Mouse (Mus musculus) midbrain, embryonic 14.5 days (tissue): ENCODE measurements around the gene Shh. TPM values are rescaled to one million over a fixed set of nuclear protein-coding genes. Genes with fewer than 3 reads are reported as not detected.
A peak's percentile ranks its signal among the peaks of the same experiment; 100 is the strongest.

Source experiments
- ATAC-seq: fragments of 200-750 bp; cut with Nextera tagmentation; 2 replicates; pipeline ENCODE4 v1.8.0; 2017; ENCODE audit warnings: moderate number of reproducible peaks, moderate library complexity; ENCODE audit not compliant: low FRiP score, low TSS enrichment
- DNase-seq: peaks from one replicate; pipeline ENCODE4 v3.0.0-alpha.2; 2015
- H3K27ac ChIP-seq: fragments of 300-500 bp; sonication (generic); replicated peaks from 2 replicates; pipeline ENCODE4 v1.5.1; 2014; ENCODE audit warnings: mild to moderate bottlenecking, low read depth, low read length, moderate library complexity
- H3K27me3 ChIP-seq: fragments of 300-500 bp; sonication (generic); 2 replicates; pipeline ENCODE4 v1.6.1; 2014; ENCODE audit warnings: low read length, control low read depth, mixed read lengths; ENCODE audit not compliant: control insufficient read depth, insufficient read depth
- H3K36me3 ChIP-seq: fragments of 300-500 bp; sonication (generic); 2 replicates; pipeline ENCODE4 v1.6.1; 2014; ENCODE audit warnings: low read length, control low read depth; ENCODE audit not compliant: control insufficient read depth, insufficient read depth
- H3K4me1 ChIP-seq: fragments of 300-500 bp; sonication (generic); 2 replicates; pipeline ENCODE4 v1.6.1; 2014; ENCODE audit warnings: mild to moderate bottlenecking, antibody characterized with exemption, low read length, control low read depth; ENCODE audit not compliant: control insufficient read depth, insufficient read depth
- H3K4me2 ChIP-seq: fragments of 300-500 bp; sonication (generic); 2 replicates; pipeline ENCODE4 v1.6.1; 2014; ENCODE audit warnings: mild to moderate bottlenecking, low read length, moderate library complexity
- H3K4me3 ChIP-seq: fragments of 300-500 bp; sonication (generic); replicated peaks from 2 replicates; pipeline ENCODE4 v1.5.1; 2014; ENCODE audit warnings: low read depth, low read length
- H3K9ac ChIP-seq: fragments of 300-500 bp; sonication (generic); replicated peaks from 2 replicates; pipeline ENCODE4 v1.6.1; 2014; ENCODE audit warnings: mild to moderate bottlenecking, low read length, moderate library complexity
- H3K9me3 ChIP-seq: fragments of 300-500 bp; sonication (generic); 2 replicates; pipeline ENCODE4 v1.6.1; 2016; ENCODE audit warnings: low read length, control low read depth, mixed read lengths; ENCODE audit not compliant: control insufficient read depth
- WGBS: fragments of 180-500 bp; shearing (Covaris S2); extraction: QIAGEN DNeasy Blood & Tissue Kit; methylation state at CpG from one replicate; pipeline ENCODE4 v1.1.7; 2014; 5-methylcytosine and 5-hydroxymethylcytosine counted together
- polyA plus RNA-seq: library from polyadenylated mRNA; unstranded; fragments of >200 nt; fragmentation: Nextera tagmentation; extraction: Ambion mirVana; gene quantifications from 2 replicates; pipeline ENCODE4 v1.2.1, GENCODE M21; 2014

Gene Shh
- polyA plus RNA-seq, 1 experiment from 2014 or later, result 0.58 TPM

DNA sequence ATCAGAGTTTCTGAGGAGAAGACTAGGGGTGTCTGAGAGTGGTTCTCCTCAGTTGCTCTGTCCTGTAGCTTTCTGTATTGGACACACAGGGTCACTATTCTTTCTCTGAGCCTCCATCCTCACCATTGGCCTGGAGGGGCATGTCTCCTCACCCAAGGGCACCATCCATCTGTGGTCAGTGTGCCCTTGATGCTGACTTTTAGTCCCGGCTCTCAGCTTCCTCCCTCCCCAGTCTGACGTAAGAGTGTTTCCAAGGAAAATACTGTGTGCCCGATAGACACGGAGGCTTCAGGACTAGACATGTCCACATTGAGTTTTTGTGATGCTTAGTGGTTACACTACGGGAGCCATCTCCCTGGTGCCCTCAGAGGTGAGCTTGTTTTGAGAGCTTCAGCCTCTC, 6.5 kb upstream of the Shh start:
- no peak overlapping the region for H3K9ac ChIP-seq
- no peak overlapping the region for H3K4me2 ChIP-seq
- no peaks in the 10 kb centered on the region for H3K36me3 ChIP-seq
- no peaks in the 10 kb centered on the region for H3K9me3 ChIP-seq
- DNase-seq (no peak), ATAC-seq (no peak)
- WGBS, result 88% methylated on average over 5 of the region's 5 CpGs
- H3K4me1 ChIP-seq, result no peaks in the 10 kb centered on the region
- H3K27ac ChIP-seq, result no peak overlapping the region
- no peak overlapping the region for H3K4me3 ChIP-seq
- peaks cover 6% of the 10 kb centered on the region; the same call in 1 of the 2 replicates for H3K27me3 ChIP-seq

DNA sequence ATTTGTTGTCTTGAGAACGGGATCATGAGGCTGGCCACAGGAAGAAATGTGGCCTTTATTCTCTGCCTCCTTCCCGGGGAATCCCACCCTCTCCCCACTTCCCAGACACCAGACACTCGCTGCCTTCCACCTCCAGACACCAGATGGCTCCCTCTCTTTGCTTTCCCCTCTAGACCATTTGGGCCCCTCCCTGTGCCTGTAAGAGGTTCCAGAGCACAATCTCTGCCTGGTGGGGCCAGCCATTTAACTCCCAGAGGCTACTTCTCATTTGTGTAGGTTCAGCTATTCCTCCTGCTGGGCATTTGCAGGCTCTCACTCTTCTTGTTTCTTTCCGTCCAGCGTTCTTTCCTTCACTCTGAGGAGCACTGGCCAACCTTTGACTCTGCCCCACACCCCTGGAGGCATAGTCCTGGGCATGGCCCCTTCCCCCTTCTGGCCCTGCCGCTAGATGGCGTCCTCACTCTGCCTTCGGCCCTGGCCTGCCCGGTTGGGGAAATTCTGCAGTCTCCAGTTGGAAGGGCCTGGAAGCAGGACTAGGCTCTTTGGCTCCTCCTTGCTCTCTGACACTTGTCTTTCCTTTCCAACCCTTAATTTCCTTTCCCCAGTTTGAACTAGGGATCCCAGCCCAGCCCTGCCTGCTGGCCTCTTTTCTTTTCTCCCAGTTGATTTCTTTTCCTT, 2.6 kb upstream of the Shh start:
- no peaks in the 10 kb centered on the region for H3K9me3 ChIP-seq
- ATAC-seq, result no peak
- no peak overlapping the region for H3K4me3 ChIP-seq
- 6% methylated on average over 9 of the region's 9 CpGs for WGBS
- H3K27ac ChIP-seq, result no peak overlapping the region
- H3K9ac ChIP-seq, result no peak overlapping the region
- peak; percentile 63 for DNase-seq
- H3K4me1 ChIP-seq, result no peaks in the 10 kb centered on the region
- no peaks in the 10 kb centered on the region for H3K36me3 ChIP-seq
- H3K27me3 ChIP-seq, result peaks cover 43% of the 10 kb centered on the region
- no peak overlapping the region for H3K4me2 ChIP-seq

DNA sequence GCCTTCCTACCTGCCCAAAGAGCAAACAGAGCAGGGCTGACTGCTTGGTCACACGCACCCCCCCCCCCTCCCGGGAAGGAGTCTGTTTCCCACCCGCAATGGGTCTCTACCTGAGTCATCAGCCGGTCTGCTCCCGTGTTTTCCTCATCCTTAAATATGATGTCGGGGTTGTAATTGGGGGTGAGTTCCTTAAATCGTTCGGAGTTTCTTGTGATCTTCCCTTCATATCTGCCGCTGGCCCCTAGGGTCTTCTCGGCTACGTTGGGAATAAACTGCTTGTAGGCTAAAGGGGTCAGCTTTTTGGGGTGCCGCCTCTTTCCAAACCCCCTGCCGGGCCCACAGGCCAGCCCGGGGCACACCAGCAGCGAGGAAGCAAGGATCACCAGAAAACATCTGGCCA, 705 bp downstream of the Shh start:
- H3K4me2 ChIP-seq, result peak overlapping the region; percentile 84
- no peaks in the 10 kb centered on the region for H3K9me3 ChIP-seq
- peak overlapping the region; percentile 77 for H3K27ac ChIP-seq
- peak overlapping the region; percentile 52 for H3K4me3 ChIP-seq
- H3K9ac ChIP-seq, result peak overlapping the region; percentile 52
- no peaks in the 10 kb centered on the region for H3K36me3 ChIP-seq
- ATAC-seq (no peak), DNase-seq (no peak)
- 1% methylated on average over 15 of the region's 15 CpGs for WGBS
- H3K4me1 ChIP-seq, result peaks cover 13% of the 10 kb centered on the region; the same call in 1 of the 2 replicates
- peaks cover 76% of the 10 kb centered on the region for H3K27me3 ChIP-seq

DNA sequence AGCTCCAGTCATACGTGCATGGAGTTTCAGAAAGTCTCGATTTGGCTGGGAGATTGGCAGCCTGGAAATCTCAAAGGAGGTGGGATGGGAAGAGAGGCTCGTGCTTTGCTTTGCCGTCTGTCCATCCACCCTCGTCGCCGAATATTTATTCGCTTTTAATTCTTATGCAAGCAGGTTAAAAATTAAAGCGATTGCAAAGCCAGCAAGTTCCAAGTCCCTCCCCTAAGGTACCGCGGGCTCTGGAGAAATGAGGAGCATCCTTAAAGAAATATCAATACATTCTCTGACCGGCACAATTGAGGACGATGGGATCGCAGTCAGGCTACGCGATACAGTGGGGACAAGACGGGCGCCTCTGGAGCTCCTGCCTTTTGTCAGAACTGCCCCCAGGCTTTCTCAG, 1.5 kb downstream of the Shh start:
- WGBS, result under 1% methylated on average over 18 of the region's 18 CpGs
- Histone ChIP-seq H3K4me1 (peaks cover 15% of the 10 kb centered on the region; the same call in 1 of the 2 replicates), H3K27ac (no peak overlapping the region; the same call in 1 of the 2 replicates), H3K9me3 (no peaks in the 10 kb centered on the region), H3K4me3 (peak overlapping the region; percentile 52), H3K36me3 (no peaks in the 10 kb centered on the region), H3K9ac (peak overlapping the region; percentile 48; the same call in 1 of the 2 replicates), H3K27me3 (peaks cover 84% of the 10 kb centered on the region), H3K4me2 (peak overlapping the region; percentile 84)
- ATAC-seq (no peak), DNase-seq (peak; percentile 58)

DNA sequence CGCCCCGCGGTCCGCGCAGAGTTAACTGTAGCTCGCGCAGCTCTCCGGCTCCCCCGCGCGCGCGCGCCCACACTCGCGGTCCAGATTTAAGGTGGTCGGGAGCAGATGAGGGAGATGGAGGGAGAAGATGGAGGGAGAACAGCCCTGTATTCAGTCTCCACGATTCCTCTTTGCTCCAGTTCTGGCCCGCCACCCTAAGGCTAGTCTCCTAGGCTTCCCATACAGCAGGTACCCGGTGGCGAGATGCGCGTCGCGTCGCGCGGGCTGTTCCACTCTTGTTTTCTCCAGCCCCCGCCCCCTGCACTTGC, 2.0 kb downstream of the Shh start:
- Histone ChIP-seq H3K9ac (peak overlapping the region; percentile 48; the same call in 1 of the 2 replicates), H3K4me3 (peak overlapping the region; percentile 52), H3K27ac (peak overlapping the region; percentile 52), H3K4me1 (peaks cover 18% of the 10 kb centered on the region; the same call in 1 of the 2 replicates), H3K36me3 (no peaks in the 10 kb centered on the region), H3K9me3 (no peaks in the 10 kb centered on the region), H3K27me3 (peaks cover 89% of the 10 kb centered on the region), H3K4me2 (peak overlapping the region; percentile 84)
- DNase-seq (peak; percentile 88), ATAC-seq (no peak; the same call in 1 of the 2 replicates)
- under 1% methylated on average over 25 of the region's 29 CpGs for WGBS

DNA sequence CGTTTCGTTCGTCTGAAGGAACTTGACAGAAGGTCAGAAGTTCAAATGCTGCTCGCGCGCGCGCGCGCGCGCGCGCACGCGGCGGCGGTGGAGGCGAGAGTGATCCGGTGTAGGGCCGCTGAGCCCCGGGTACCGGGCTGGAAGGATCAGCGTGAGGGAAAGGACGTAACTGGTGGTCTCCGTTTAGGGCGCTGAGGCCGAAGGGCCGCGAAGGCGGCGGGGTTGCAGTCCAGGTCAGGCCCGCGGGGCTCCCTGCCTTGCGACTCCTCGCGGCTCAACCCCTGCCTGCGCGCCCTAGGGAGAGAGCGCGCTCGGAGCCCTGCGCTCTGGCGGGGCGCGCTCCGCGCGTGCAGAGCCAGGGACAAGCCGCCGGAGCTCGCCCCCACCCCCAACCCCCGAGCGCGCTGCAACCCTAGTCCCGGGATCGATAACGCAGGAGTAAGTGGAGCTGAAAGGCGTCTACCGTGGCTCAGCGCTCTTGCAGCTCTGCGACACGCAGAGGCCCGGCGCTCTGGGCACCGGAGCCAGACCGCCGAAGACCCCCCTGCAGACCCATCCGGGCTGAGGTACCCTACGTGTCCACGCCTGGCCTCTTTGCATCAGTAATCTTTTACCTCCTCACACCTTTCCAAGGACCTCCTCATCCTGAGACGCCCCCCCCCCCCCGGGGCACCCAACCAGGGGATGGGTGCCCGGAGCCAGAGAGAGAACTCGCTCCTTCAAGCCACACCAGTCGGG, 2.5 kb downstream of the Shh start:
- H3K4me1 ChIP-seq, result peaks cover 21% of the 10 kb centered on the region; the same call in 1 of the 2 replicates
- DNase-seq, result peak; percentile 69
- H3K36me3 ChIP-seq, result no peaks in the 10 kb centered on the region
- H3K27ac ChIP-seq, result peak overlapping the region; percentile 52
- H3K4me2 ChIP-seq, result peak overlapping the region; percentile 84
- no peaks in the 10 kb centered on the region for H3K9me3 ChIP-seq
- peak overlapping the region; percentile 52 for H3K4me3 ChIP-seq
- WGBS, result under 1% methylated on average over 76 of the region's 76 CpGs
- H3K9ac ChIP-seq, result peak overlapping the region; percentile 48; the same call in 1 of the 2 replicates
- peaks cover 94% of the 10 kb centered on the region for H3K27me3 ChIP-seq
- 0 out of 2 replicates have a peak, but pooled peaks have one; percentile 50 for ATAC-seq

DNA sequence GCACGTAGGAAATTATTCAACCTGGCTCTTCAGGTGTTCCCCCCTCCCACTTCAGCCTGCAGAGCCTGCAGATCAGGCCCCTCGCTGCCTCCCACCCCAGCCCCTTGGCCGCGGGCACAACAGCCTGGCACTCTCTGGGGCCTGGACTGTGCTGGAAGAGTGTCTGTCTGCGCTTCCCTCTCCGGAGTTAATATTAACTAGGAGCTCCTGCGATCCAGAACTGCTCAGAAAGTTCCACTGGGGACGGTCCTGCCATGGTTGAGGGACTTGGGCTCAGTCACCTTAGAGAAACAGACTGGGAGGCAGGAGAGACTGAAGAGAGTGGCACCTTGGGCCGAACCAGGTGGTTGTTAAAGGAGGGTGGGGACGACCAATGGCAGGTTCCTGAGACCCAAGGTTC, 3.4 kb downstream of the Shh start:
- peaks cover 21% of the 10 kb centered on the region; the same call in 1 of the 2 replicates for H3K4me1 ChIP-seq
- DNase-seq, result no peak
- H3K4me3 ChIP-seq, result peak overlapping the region; percentile 52
- no peak overlapping the region for H3K27ac ChIP-seq
- H3K9ac ChIP-seq, result no peak overlapping the region
- no peaks in the 10 kb centered on the region for H3K9me3 ChIP-seq
- peak overlapping the region; percentile 84 for H3K4me2 ChIP-seq
- peaks cover 98% of the 10 kb centered on the region for H3K27me3 ChIP-seq
- no peaks in the 10 kb centered on the region for H3K36me3 ChIP-seq
- no peak for ATAC-seq
- 3% methylated on average over 10 of the region's 10 CpGs for WGBS

DNA sequence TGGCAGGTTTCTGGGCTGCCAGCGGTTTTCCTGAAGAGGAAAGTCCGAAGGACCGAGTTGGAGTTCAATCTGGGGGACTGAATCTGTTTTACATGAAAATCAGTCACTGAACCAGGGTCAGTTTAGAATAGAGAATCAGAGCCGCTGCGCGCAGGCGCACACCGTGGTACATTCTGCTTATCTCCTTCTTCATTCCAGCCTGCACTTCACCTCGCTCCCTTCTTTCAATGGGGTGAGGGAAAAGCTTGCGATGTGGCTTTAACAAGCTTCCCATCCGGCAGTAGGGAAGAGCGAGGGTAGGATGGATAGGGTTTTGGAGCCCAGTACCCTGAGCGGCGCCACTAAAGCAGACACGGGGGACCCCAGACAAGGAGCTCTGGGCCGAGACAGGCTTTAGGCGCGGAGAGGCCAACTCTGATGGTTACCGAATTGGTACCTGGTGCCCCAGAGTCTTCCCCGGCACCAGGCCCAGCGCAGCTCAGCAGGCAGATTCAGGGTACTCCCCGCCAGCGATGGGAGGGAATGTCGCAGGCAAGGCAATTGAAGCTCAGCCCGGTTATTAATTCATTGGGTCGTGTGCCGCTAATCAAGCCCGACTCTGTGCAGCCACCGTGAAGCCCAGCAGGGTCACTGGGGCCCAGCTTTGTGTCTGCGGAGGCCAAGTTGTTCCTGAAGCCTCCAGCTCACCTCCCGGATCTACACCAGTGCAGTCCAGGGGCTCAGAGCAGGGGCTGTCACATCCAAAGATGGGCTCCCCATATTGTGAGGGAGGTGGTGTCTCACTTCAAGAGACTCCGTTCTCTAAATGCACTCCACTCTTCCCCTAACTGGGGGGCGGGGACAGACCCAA, 4.1 kb downstream of the Shh start:
- peaks cover 98% of the 10 kb centered on the region for H3K27me3 ChIP-seq
- no peak for ATAC-seq
- H3K9me3 ChIP-seq, result no peaks in the 10 kb centered on the region
- peak overlapping the region; percentile 52 for H3K4me3 ChIP-seq
- no peaks in the 10 kb centered on the region for H3K36me3 ChIP-seq
- WGBS, result under 1% methylated on average over 33 of the region's 33 CpGs
- H3K27ac ChIP-seq, result no peak overlapping the region
- H3K9ac ChIP-seq, result peak overlapping the region; percentile 26; the same call in 1 of the 2 replicates
- peak overlapping the region; percentile 84 for H3K4me2 ChIP-seq
- peak; percentile 76 for DNase-seq
- peaks cover 25% of the 10 kb centered on the region for H3K4me1 ChIP-seq
